Mouse (Mus musculus): ENCODE results near the gene Ifrd2. TPM values are rescaled to one million over a fixed set of nuclear protein-coding genes. Genes with fewer than 3 reads are reported as not detected.

Ifrd2 gene
- polyA plus RNA-seq, 1 experiment from 2014 or later = 28.9 TPM

- Histone ChIP-seq H3K9me3 (replicated peaks; ENCODE audit: low read length) (no peaks in the 10 kb centered on the region), H3K27me3 (ENCODE audit: insufficient read depth, low read length) (no peaks in the 10 kb centered on the region), H3K4me1 (replicated peaks; ENCODE audit: insufficient read depth, low read length) (peaks cover 20% of the 10 kb centered on the region; the same call in 1 of the 2 replicates), H3K4me3 (replicated peaks; ENCODE audit: low read depth, low read length) (no peak overlapping the region), H3K27ac (no peak overlapping the region), H3K9ac (ENCODE audit: low read depth, low read length) (no peak overlapping the region), H3K4me2 (ENCODE audit: low read length) (no peak overlapping the region), H3K36me3 (ENCODE audit: insufficient read depth, low read length) (0 out of 2 replicates have a peak, but pooled peaks cover 8% of the 10 kb centered on the region)
- no peak for TF ChIP-seq CTCF (IDR thresholded peaks at IDR 0.05; ENCODE audit: low read depth)
- 84% methylated on average over 10 of the region's 10 CpGs for WGBS
- DNase-seq (ENCODE audit: low spot score) (no peak), ATAC-seq (replicated peaks; ENCODE audit: low FRiP score, low read depth) (no peak)
Measured at GRCm38 (mm10) chr9:107545199-107545598, 42.2 kb upstream of the Ifrd2 start.

GRCm38 (mm10) chr9:107545602-107546001 lies 41.8 kb upstream of the Ifrd2 start:
- Histone ChIP-seq H3K9ac (ENCODE audit: low read depth, low read length) (no peak overlapping the region), H3K4me3 (replicated peaks; ENCODE audit: low read depth, low read length) (no peak overlapping the region), H3K27ac (no peak overlapping the region), H3K36me3 (ENCODE audit: insufficient read depth, low read length) (0 out of 2 replicates have a peak, but pooled peaks cover 8% of the 10 kb centered on the region), H3K27me3 (ENCODE audit: insufficient read depth, low read length) (no peaks in the 10 kb centered on the region), H3K4me2 (ENCODE audit: low read length) (no peak overlapping the region), H3K9me3 (replicated peaks; ENCODE audit: low read length) (no peaks in the 10 kb centered on the region), H3K4me1 (replicated peaks; ENCODE audit: insufficient read depth, low read length) (peaks cover 21% of the 10 kb centered on the region; the same call in 1 of the 2 replicates)
- ATAC-seq (replicated peaks; ENCODE audit: low FRiP score, low read depth) (no peak), DNase-seq (ENCODE audit: low spot score) (peak; percentile 80)
- 11% methylated on average over 3 of the region's 3 CpGs for WGBS
- peak; percentile 96 for TF ChIP-seq CTCF (IDR thresholded peaks at IDR 0.05; ENCODE audit: low read depth)

GRCm38 (mm10) chr9:107547026-107547425 lies 40.4 kb upstream of the Ifrd2 start, which contains the start of gene Zmynd10:
TSS of gene Zmynd10 (plus strand) at chr9:107547298.
- Histone ChIP-seq H3K27ac (peak within 1 kb of the TSS; percentile 60; the same call in 1 of the 2 replicates), H3K9ac (ENCODE audit: low read depth, low read length) (no peak within 1 kb of the TSS)

GRCm38 (mm10) chr9:107547957-107548356 lies 39.5 kb upstream of the Ifrd2 start:
- TF ChIP-seq CTCF (IDR thresholded peaks at IDR 0.05; ENCODE audit: low read depth) = no peak
- Histone ChIP-seq H3K36me3 (ENCODE audit: insufficient read depth, low read length) (0 out of 2 replicates have a peak, but pooled peaks cover 8% of the 10 kb centered on the region), H3K27me3 (ENCODE audit: insufficient read depth, low read length) (no peaks in the 10 kb centered on the region), H3K9me3 (replicated peaks; ENCODE audit: low read length) (no peaks in the 10 kb centered on the region), H3K27ac (no peak overlapping the region), H3K4me1 (replicated peaks; ENCODE audit: insufficient read depth, low read length) (peaks cover 32% of the 10 kb centered on the region), H3K9ac (ENCODE audit: low read depth, low read length) (no peak overlapping the region), H3K4me3 (replicated peaks; ENCODE audit: low read depth, low read length) (no peak overlapping the region), H3K4me2 (ENCODE audit: low read length) (no peak overlapping the region)
- 79% methylated on average over 5 of the region's 5 CpGs for WGBS
- ATAC-seq (replicated peaks; ENCODE audit: low FRiP score, low read depth) (no peak), DNase-seq (ENCODE audit: low spot score) (no peak)

More at GRCm38 (mm10) chr9:107547026-107547425, 40.4 kb upstream of the Ifrd2 start, which contains the start of gene Zmynd10:
- TF ChIP-seq CTCF (IDR thresholded peaks at IDR 0.05; ENCODE audit: low read depth) = no peak
- DNase-seq (ENCODE audit: low spot score) = peak; percentile 95
- Histone ChIP-seq H3K36me3 (ENCODE audit: insufficient read depth, low read length) (0 out of 2 replicates have a peak, but pooled peaks cover 8% of the 10 kb centered on the region), H3K27me3 (ENCODE audit: insufficient read depth, low read length) (no peaks in the 10 kb centered on the region), H3K4me1 (replicated peaks; ENCODE audit: insufficient read depth, low read length) (peaks cover 26% of the 10 kb centered on the region), H3K4me2 (ENCODE audit: low read length) (peak within 1 kb of the TSS; percentile 53), H3K9me3 (replicated peaks; ENCODE audit: low read length) (no peaks in the 10 kb centered on the region), H3K4me3 (replicated peaks; ENCODE audit: low read depth, low read length) (no peak within 1 kb of the TSS; the same call in 1 of the 2 replicates)
- peak; percentile 56 for ATAC-seq (replicated peaks; ENCODE audit: low FRiP score, low read depth)
- 2% methylated on average over 20 of the region's 20 CpGs for WGBS

DNA sequence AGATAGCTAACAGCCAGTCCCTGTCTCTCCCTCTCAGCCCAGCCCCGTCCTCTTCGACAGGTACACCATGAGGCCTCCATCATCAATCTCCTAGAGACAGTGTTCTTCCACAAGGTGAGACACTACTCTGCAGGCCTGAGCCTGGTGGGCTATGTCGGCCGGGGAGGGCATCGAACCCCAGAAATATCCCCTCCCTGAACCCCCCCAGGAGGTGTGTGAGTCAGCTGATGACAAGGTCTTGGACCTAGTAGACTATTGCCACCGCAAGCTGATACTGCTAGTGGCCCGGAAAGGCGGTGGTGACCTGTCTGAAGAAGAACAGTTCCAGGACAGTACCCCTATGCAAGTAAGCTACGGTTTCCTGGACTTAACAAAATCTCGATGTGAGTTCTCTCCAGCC lies 38.6 kb upstream of the Ifrd2 start:
- no peaks in the 10 kb centered on the region for H3K27me3 ChIP-seq (ENCODE audit: insufficient read depth, low read length)
- 84% methylated on average over 10 of the region's 10 CpGs for WGBS
- H3K4me3 ChIP-seq (replicated peaks; ENCODE audit: low read depth, low read length) = no peak overlapping the region
- no peak overlapping the region for H3K4me2 ChIP-seq (ENCODE audit: low read length)
- no peak for ATAC-seq (replicated peaks; ENCODE audit: low FRiP score, low read depth)
- no peak overlapping the region for H3K27ac ChIP-seq
- no peaks in the 10 kb centered on the region for H3K9me3 ChIP-seq (replicated peaks; ENCODE audit: low read length)
- no peak for DNase-seq (ENCODE audit: low spot score)
- H3K9ac ChIP-seq (ENCODE audit: low read depth, low read length) = no peak overlapping the region
- 0 out of 2 replicates have a peak, but pooled peaks cover 8% of the 10 kb centered on the region for H3K36me3 ChIP-seq (ENCODE audit: insufficient read depth, low read length)
- TF ChIP-seq CTCF (IDR thresholded peaks at IDR 0.05; ENCODE audit: low read depth) = no peak
- peaks cover 41% of the 10 kb centered on the region for H3K4me1 ChIP-seq (replicated peaks; ENCODE audit: insufficient read depth, low read length)

GRCm38 (mm10) chr9:107549297-107550074 lies 38.0 kb upstream of the Ifrd2 start:
- Histone ChIP-seq H3K4me2 (ENCODE audit: low read length) (no peak overlapping the region), H3K36me3 (ENCODE audit: insufficient read depth, low read length) (0 out of 2 replicates have a peak, but pooled peaks cover 8% of the 10 kb centered on the region)

More at GRCm38 (mm10) chr9:107549297-107550074, 38.0 kb upstream of the Ifrd2 start:
- H3K9ac ChIP-seq (ENCODE audit: low read depth, low read length) = no peak overlapping the region
- no peak for TF ChIP-seq CTCF (IDR thresholded peaks at IDR 0.05; ENCODE audit: low read depth)
- peaks cover 44% of the 10 kb centered on the region for H3K4me1 ChIP-seq (replicated peaks; ENCODE audit: insufficient read depth, low read length)
- H3K27ac ChIP-seq = no peak overlapping the region
- H3K9me3 ChIP-seq (replicated peaks; ENCODE audit: low read length) = no peaks in the 10 kb centered on the region
- no peak overlapping the region for H3K4me3 ChIP-seq (replicated peaks; ENCODE audit: low read depth, low read length)
- ATAC-seq (replicated peaks; ENCODE audit: low FRiP score, low read depth) (no peak), DNase-seq (ENCODE audit: low spot score) (no peak)
- 79% methylated on average over 20 of the region's 20 CpGs for WGBS
- no peaks in the 10 kb centered on the region for H3K27me3 ChIP-seq (ENCODE audit: insufficient read depth, low read length)
